Mouse (Mus musculus): ENCODE results near the gene 1600014C10Rik.

DNA sequence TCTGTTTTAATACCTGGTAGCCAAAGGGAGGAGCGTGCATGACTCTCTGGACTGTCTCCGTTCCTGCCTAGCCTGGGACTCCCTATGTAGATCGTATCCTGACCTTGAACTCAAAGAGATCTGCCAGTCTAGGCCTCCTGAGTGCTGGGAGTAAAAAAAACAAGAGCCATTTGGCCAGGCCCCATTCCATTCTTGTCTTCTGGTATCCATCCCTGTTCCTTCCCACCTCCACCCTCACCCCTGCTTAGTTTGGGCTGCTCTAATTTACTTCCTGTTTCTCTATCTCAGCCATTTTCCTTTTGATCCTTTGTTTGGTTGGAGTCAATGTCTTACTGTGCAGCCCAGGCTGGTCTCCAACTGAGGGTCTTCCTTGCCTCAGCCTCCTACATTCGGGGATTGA, 59.4 kb downstream of the 1600014C10Rik start:
- TF ChIP-seq TAL1 (IDR thresholded peaks at IDR 0.05; ENCODE audit: low read length): no peak
- TF ChIP-seq GATA1 (IDR thresholded peaks at IDR 0.05; ENCODE audit: low read length): no peak

All from erythroblast, embryonic 14.5 days (primary cell).